ENCODE assay signal across 16 mouse cellular contexts in the genomic region with DNA sequence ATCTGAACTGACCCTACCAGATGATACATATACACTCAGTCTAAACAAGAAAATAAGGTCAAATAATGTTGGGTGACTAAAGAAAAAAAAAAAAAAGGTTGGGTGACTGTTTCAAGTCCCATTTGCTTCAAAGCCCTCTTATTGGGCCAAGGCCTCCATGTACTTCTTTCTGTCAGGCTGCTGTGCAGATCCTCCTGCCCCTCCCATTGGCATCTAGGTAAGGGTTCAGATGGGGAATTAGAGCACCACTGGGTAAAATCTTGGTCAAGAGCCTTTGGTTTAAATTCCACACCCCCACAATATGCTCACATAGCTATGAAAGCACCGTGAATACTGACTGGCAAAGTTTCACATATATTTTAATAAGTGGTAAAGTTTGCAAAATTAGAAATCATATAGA.
"Had no signal": no experiment of that assay in that cellular context is flagged by ENCODE, and none has a peak within 500 bp of the region (broad histone marks: within the 10 kb centered on the region; RNA-seq: fewer than 3 reads in every experiment).

No protein-coding gene starts in this region.

- DNase-seq: heart, postnatal 10 days; heart, postnatal 14 days; heart, postnatal 36 days; heart, postnatal 4 days; kidney, adult 11 months; kidney, adult 18-20 months; kidney, adult 2 months; kidney, adult 8-10 months; kidney, adult 9 months; kidney, postnatal 10 days; kidney, postnatal 14 days; kidney, postnatal 25 days; kidney, postnatal 36 days; kidney, postnatal 4 days; layer of hippocampus, adult 9-11 months; layer of hippocampus, postnatal 36 days had no signal
